Mouse (Mus musculus) limb, embryonic 14.5 days (tissue): ENCODE results near the gene Gm5244. TPM values are rescaled to one million over a fixed set of nuclear protein-coding genes. Genes with fewer than 3 reads are reported as not detected.

ENCODE experiments used
- ATAC-seq: fragments of 200-750 bp; cut with Nextera tagmentation; 2 replicates; pipeline ENCODE4 v1.8.0; 2017; ENCODE audit warnings: low read depth, moderate number of reproducible peaks, moderate TSS enrichment; ENCODE audit not compliant: low FRiP score
- DNase-seq: peaks from one replicate; pipeline ENCODE4 v3.0.0-alpha.2; 2015; ENCODE audit warnings: low spot score
- H3K27ac ChIP-seq: fragments of 300-500 bp; sonication (generic); replicated peaks from 2 replicates; pipeline ENCODE4 v1.5.1; 2014; ENCODE audit warnings: low read depth, mild to moderate bottlenecking, low read length, moderate library complexity, mixed read lengths
- H3K27me3 ChIP-seq: fragments of 300-500 bp; sonication (generic); 2 replicates; pipeline ENCODE4 v1.6.1; 2014; ENCODE audit warnings: low read length, mixed read lengths; ENCODE audit not compliant: control insufficient read depth, insufficient read depth
- H3K36me3 ChIP-seq: fragments of 300-500 bp; sonication (generic); 2 replicates; pipeline ENCODE4 v1.6.1; 2014; ENCODE audit warnings: mild to moderate bottlenecking, low read length, moderate library complexity, mixed read lengths; ENCODE audit not compliant: control insufficient read depth, insufficient read depth
- H3K4me1 ChIP-seq: fragments of 300-500 bp; sonication (generic); 2 replicates; pipeline ENCODE4 v1.6.1; 2014; ENCODE audit warnings: antibody characterized with exemption, low read length, mixed read lengths; ENCODE audit not compliant: control insufficient read depth, insufficient read depth
- H3K4me2 ChIP-seq: fragments of 300-500 bp; sonication (generic); replicated peaks from 2 replicates; pipeline ENCODE4 v1.6.1; 2014; ENCODE audit warnings: low read depth, mild to moderate bottlenecking, low read length, moderate library complexity; ENCODE audit not compliant: severe bottlenecking
- H3K4me3 ChIP-seq: fragments of 300-500 bp; sonication (generic); replicated peaks from 2 replicates; pipeline ENCODE4 v1.5.1; 2014; ENCODE audit warnings: low read length
- H3K9ac ChIP-seq: fragments of 300-500 bp; sonication (generic); 2 replicates; pipeline ENCODE4 v1.6.1; 2014; ENCODE audit warnings: mild to moderate bottlenecking, low read depth, low read length, moderate library complexity; ENCODE audit not compliant: severe bottlenecking
- H3K9me3 ChIP-seq: fragments of 300-500 bp; sonication (generic); 2 replicates; pipeline ENCODE4 v1.6.1; 2016; ENCODE audit warnings: low read length; ENCODE audit not compliant: control insufficient read depth
- POLR2A ChIP-seq: fragments of 200-500 bp; IDR thresholded peaks from 2 replicates; pipeline ENCODE4 v1.8.0; 2012; ENCODE audit warnings: inconsistent platforms, mild to moderate bottlenecking, moderate library complexity, borderline replicate concordance; ENCODE audit not compliant: insufficient read depth, insufficient read length; ENCODE audit errors: extremely low read depth
- WGBS: fragments of 180-500 bp; shearing (Covaris S2); extraction: QIAGEN DNeasy Blood & Tissue Kit; methylation state at CpG from one replicate; pipeline ENCODE4 v1.1.7; 2014; 5-methylcytosine and 5-hydroxymethylcytosine counted together
- polyA plus RNA-seq, 2 experiments: library from polyadenylated mRNA; depleted of rRNA in 1 of 2; stranded (reverse) in 1 of 2; unstranded in 1 of 2; fragments of >200 nt; fragmentation: Nextera tagmentation in 1 of 2; extraction: Ambion mirVana in 1 of 2; gene quantifications; 2 replicates each; pipeline versions ENCODE4 v1.2.1 to v1.2.3; 2012 to 2014

Gene Gm5244
- polyA plus RNA-seq, 2 experiments, result not detected

GRCm38 (mm10) chr19:12802830-12803229 is 43.7 kb upstream of the Gm5244 start:
- H3K4me2 ChIP-seq, result no peak overlapping the region
- no peaks in the 10 kb centered on the region for H3K27me3 ChIP-seq
- H3K9ac ChIP-seq, result no peak overlapping the region
- no peak overlapping the region for H3K27ac ChIP-seq
- TF ChIP-seq POLR2A, result no peak
- H3K4me3 ChIP-seq, result no peak overlapping the region
- no peaks in the 10 kb centered on the region for H3K9me3 ChIP-seq
- DNase-seq (no peak), ATAC-seq (no peak)
- H3K36me3 ChIP-seq, result no peaks in the 10 kb centered on the region
- WGBS, result 77% methylated on average over 3 of the region's 3 CpGs
- H3K4me1 ChIP-seq, result no peaks in the 10 kb centered on the region

GRCm38 (mm10) chr19:12804237-12804636 is 42.2 kb upstream of the Gm5244 start:
- Histone ChIP-seq H3K4me1 (no peaks in the 10 kb centered on the region), H3K27ac (no peak overlapping the region), H3K27me3 (no peaks in the 10 kb centered on the region), H3K36me3 (no peaks in the 10 kb centered on the region), H3K9ac (no peak overlapping the region), H3K9me3 (no peaks in the 10 kb centered on the region), H3K4me2 (no peak overlapping the region), H3K4me3 (no peak overlapping the region)
- DNase-seq, result no peak
- 77% methylated on average over 1 of the region's 1 CpGs for WGBS
- no peak for ATAC-seq
- TF ChIP-seq POLR2A, result no peak

- Histone ChIP-seq H3K9me3 (no peaks in the 10 kb centered on the region), H3K4me1 (no peaks in the 10 kb centered on the region), H3K27ac (no peak overlapping the region), H3K4me3 (no peak overlapping the region), H3K27me3 (no peaks in the 10 kb centered on the region), H3K36me3 (no peaks in the 10 kb centered on the region), H3K9ac (no peak overlapping the region), H3K4me2 (no peak overlapping the region)
- DNase-seq, result no peak
- WGBS, result 89% methylated on average over 3 of the region's 3 CpGs
- no peak for ATAC-seq
- no peak for TF ChIP-seq POLR2A
These were observed 40.8 kb upstream of the Gm5244 start for GRCm38 (mm10) chr19:12805730-12806129.

- ATAC-seq, result no peak
- 68% methylated on average over 2 of the region's 2 CpGs for WGBS
- no peaks in the 10 kb centered on the region for H3K4me1 ChIP-seq
These were observed 40.3 kb upstream of the Gm5244 start for GRCm38 (mm10) chr19:12806214-12806613.

GRCm38 (mm10) chr19:12812644-12813364 is 33.7 kb upstream of the Gm5244 start:
- H3K4me1 ChIP-seq, result no peaks in the 10 kb centered on the region
- H3K27me3 ChIP-seq, result no peaks in the 10 kb centered on the region
- H3K4me3 ChIP-seq, result no peak overlapping the region
- no peaks in the 10 kb centered on the region for H3K9me3 ChIP-seq
- H3K4me2 ChIP-seq, result no peak overlapping the region
- no peak overlapping the region for H3K27ac ChIP-seq
- DNase-seq (no peak), ATAC-seq (no peak)
- 66% methylated on average over 1 of the region's 1 CpGs for WGBS
- no peak for TF ChIP-seq POLR2A
- no peaks in the 10 kb centered on the region for H3K36me3 ChIP-seq
- no peak overlapping the region for H3K9ac ChIP-seq

More at GRCm38 (mm10) chr19:12806214-12806613, 40.3 kb upstream of the Gm5244 start:
- Histone ChIP-seq H3K27ac (no peak overlapping the region), H3K9me3 (no peaks in the 10 kb centered on the region), H3K36me3 (no peaks in the 10 kb centered on the region), H3K4me3 (no peak overlapping the region), H3K4me2 (no peak overlapping the region), H3K9ac (no peak overlapping the region), H3K27me3 (no peaks in the 10 kb centered on the region)
- DNase-seq, result no peak
- no peak for TF ChIP-seq POLR2A

DNA sequence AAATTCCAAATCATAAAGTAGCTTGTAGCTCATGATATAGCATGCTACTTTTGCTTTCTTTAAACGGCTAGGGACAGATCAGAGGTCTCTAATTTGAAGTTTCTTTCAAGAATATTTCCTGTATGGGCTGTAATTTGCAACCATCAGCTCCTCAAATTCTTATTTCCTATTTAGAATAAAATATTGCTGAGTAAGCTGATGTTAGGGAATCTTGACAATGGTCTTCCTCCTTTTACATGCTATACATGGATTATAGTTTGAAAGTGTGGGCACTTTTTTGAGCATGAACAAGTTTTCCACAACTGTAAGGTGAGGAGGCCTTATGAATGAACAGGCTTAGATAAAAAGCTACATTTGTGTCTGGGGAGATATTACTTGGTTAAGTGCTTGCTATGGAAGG is 32.6 kb upstream of the Gm5244 start:
- H3K36me3 ChIP-seq, result no peaks in the 10 kb centered on the region

More for the DNA sequence above, 32.6 kb upstream of the Gm5244 start:
- Histone ChIP-seq H3K4me1 (no peaks in the 10 kb centered on the region), H3K9ac (no peak overlapping the region), H3K9me3 (no peaks in the 10 kb centered on the region), H3K27me3 (no peaks in the 10 kb centered on the region), H3K4me3 (no peak overlapping the region), H3K27ac (no peak overlapping the region), H3K4me2 (no peak overlapping the region)
- no peak for TF ChIP-seq POLR2A
- ATAC-seq (no peak), DNase-seq (no peak)
- 63% methylated on average over 1 of the region's 1 CpGs for WGBS
